Mouse (Mus musculus) forebrain, postnatal 0 days (tissue): Measurements from ENCODE around the gene Mllt6. TPM values are rescaled to one million over a fixed set of nuclear protein-coding genes. Genes with fewer than 3 reads are reported as not detected.

Experiments used
- ATAC-seq: fragments of 200-750 bp; cut with Nextera tagmentation; 2 replicates; pipeline ENCODE4 v1.8.0; 2017; ENCODE audit warnings: mild to moderate bottlenecking, moderate library complexity
- DNase-seq: peaks from one replicate; pipeline ENCODE4 v3.0.0-alpha.2; 2015
- H3K27ac ChIP-seq: fragments of 300-500 bp; sonication (generic); 2 replicates; pipeline ENCODE4 v1.5.1; 2014; ENCODE audit warnings: low read depth, mild to moderate bottlenecking, antibody characterized with exemption, low read length, moderate library complexity, mixed read lengths
- H3K27me3 ChIP-seq: fragments of 300-500 bp; sonication (generic); 2 replicates; pipeline ENCODE4 v1.6.1; 2014; ENCODE audit warnings: mild to moderate bottlenecking, low read length, mixed read lengths; ENCODE audit not compliant: insufficient read depth
- H3K36me3 ChIP-seq: fragments of 300-500 bp; sonication (generic); 2 replicates; pipeline ENCODE4 v1.6.1; 2014; ENCODE audit warnings: mild to moderate bottlenecking, moderate library complexity; ENCODE audit not compliant: insufficient read depth
- H3K4me1 ChIP-seq: fragments of 300-500 bp; sonication (generic); 2 replicates; pipeline ENCODE4 v1.6.1; 2014; ENCODE audit warnings: antibody characterized with exemption; ENCODE audit not compliant: insufficient read depth
- H3K4me2 ChIP-seq: fragments of 300-500 bp; sonication (generic); 2 replicates; pipeline ENCODE4 v1.6.1; 2014; ENCODE audit warnings: low read depth, mild to moderate bottlenecking, moderate library complexity
- H3K4me3 ChIP-seq: fragments of 300-500 bp; sonication (generic); 2 replicates; pipeline ENCODE4 v1.5.1; 2014; ENCODE audit warnings: low read depth, low read length, mixed read lengths
- H3K9ac ChIP-seq: fragments of 300-500 bp; sonication (generic); 2 replicates; pipeline ENCODE4 v1.6.1; 2014; ENCODE audit warnings: mild to moderate bottlenecking
- H3K9me3 ChIP-seq: fragments of 300-500 bp; sonication (generic); 2 replicates; pipeline ENCODE4 v1.6.1; 2016; ENCODE audit warnings: low read length
- CTCF ChIP-seq: sonication (generic); IDR thresholded peaks from 2 replicates; pipeline ENCODE4 v1.5.1; 2016; ENCODE audit warnings: antibody characterized with exemption, control low read depth, low read depth
- WGBS: fragments of 180-500 bp; shearing (Covaris S2); extraction: QIAGEN DNeasy Blood & Tissue Kit; methylation state at CpG from one replicate; pipeline ENCODE4 v1.1.7; 2014; 5-methylcytosine and 5-hydroxymethylcytosine counted together
- polyA plus RNA-seq: library from polyadenylated mRNA; unstranded; fragments of >200 nt; fragmentation: Nextera tagmentation; extraction: Ambion mirVana; gene quantifications from 2 replicates; pipeline ENCODE4 v1.2.1, GENCODE M21; 2015
- total RNA-seq: library from RNA; depleted of rRNA; stranded (reverse); fragments of >200 nt; gene quantifications from 2 replicates; pipeline ENCODE4 v1.2.3, GENCODE M21; 2014

Gene Mllt6
- total and polyA plus RNA-seq, 2 experiments from 2014 or later, result 1.7 to 48.1 TPM

DNA sequence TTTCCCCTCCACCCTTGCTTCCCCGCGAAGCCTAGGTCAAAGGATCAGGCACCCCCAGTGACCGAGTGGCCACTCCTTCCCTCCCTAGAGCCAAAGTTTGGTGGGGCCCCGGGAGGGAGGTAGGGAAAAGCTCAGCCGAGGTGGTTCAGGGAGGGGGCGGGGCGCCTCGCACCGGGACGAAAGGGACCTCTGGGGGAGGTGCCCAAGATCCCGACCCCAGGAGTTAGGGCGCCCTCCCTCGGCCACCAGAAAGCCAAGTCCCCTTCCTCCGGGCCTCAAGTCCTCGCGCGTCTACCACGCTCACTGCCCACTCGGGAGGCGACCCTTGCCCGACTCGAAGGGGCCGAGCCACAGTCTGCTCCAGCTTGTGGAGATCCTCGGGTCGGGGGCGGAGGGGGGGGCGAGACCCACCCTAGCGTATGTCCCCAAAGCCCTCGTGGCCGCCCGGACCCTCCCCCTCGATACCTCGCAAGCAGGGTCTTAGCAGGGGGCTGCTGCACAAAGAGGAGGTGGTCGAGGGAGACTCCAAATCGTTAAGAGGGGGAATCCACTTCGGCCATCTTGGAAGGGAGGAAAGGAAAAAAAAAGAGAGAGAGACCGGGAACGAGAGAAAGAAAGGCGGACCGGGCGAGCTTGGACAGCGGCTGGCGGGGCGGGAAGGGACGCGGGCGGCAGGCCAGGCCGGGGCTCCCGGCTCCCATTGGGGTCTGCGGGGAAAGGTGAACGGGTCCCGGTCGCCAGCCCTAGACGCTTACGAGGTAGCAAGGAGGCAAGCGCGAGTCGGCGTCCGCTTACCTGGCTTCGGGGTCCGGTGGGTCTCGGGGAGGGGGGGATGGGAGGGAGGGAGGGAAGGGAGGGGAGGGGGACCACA, 35.8 kb downstream of the Mllt6 start:
- peak; percentile 64 for TF ChIP-seq CTCF
- no peak for ATAC-seq
- Histone ChIP-seq H3K27ac (peak overlapping the region; percentile 95), H3K4me2 (peak overlapping the region; percentile 71), H3K27me3 (no peaks in the 10 kb centered on the region), H3K4me3 (peak overlapping the region; percentile 92), H3K4me1 (peaks cover 40% of the 10 kb centered on the region), H3K9ac (peak overlapping the region; percentile 98), H3K36me3 (no peaks in the 10 kb centered on the region), H3K9me3 (no peaks in the 10 kb centered on the region)
- DNase-seq, result peak; percentile 66
- WGBS, result 1% methylated on average over 57 of the region's 63 CpGs

DNA sequence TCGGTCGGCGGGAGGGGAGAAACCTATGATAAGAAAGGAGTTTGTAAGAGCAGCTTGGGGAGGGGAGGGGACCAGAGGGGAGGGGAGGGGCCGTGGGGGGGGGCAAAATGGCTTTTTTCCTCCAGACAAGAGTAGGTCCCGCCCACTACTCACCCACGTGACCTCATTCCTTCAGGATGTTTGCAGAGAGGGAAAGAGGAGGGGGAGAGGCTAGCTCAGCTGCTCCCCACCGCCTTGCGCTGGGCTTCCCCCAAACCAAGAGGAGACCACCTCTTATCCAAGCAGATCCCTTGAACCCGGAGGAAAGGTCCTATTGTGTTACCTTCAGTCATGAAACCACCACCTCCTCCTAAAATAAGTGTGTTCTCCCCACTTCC, 36.4 kb downstream of the Mllt6 start:
- Histone ChIP-seq H3K36me3 (no peaks in the 10 kb centered on the region), H3K4me2 (peak overlapping the region; percentile 71), H3K4me3 (peak overlapping the region; percentile 92), H3K27me3 (no peaks in the 10 kb centered on the region), H3K9me3 (no peaks in the 10 kb centered on the region), H3K4me1 (peaks cover 45% of the 10 kb centered on the region), H3K27ac (peak overlapping the region; percentile 95), H3K9ac (peak overlapping the region; percentile 98)
- 0% methylated on average over 5 of the region's 9 CpGs for WGBS
- TF ChIP-seq CTCF, result no peak
- DNase-seq (peak; percentile 94), ATAC-seq (peak; percentile 32)

- Histone ChIP-seq H3K4me2 (peak within 1 kb of the TSS; percentile 71), H3K36me3 (no peaks in the 10 kb centered on the region), H3K27me3 (no peaks in the 10 kb centered on the region), H3K4me3 (peak within 1 kb of the TSS; percentile 92), H3K9ac (peak within 1 kb of the TSS; percentile 98), H3K27ac (peak within 1 kb of the TSS; percentile 95), H3K9me3 (no peaks in the 10 kb centered on the region), H3K4me1 (peaks cover 41% of the 10 kb centered on the region)
- peak; percentile 9; the same call in 1 of the 2 replicates for TF ChIP-seq CTCF
- ATAC-seq (peak; percentile 6), DNase-seq (peak; percentile 85)
- 1% methylated on average over 85 of the region's 85 CpGs for WGBS
These were observed 37.0 kb downstream of the Mllt6 start, which contains the start of gene Pcgf2 for GRCm38 (mm10) chr11:97700003-97700745. Pcgf2 (minus strand) TSS chr11:97700497.

GRCm38 (mm10) chr11:97700746-97701580, 37.7 kb downstream of the Mllt6 start:
- WGBS, result 18% methylated on average over 30 of the region's 30 CpGs
- peaks cover 33% of the 10 kb centered on the region for H3K4me1 ChIP-seq
- H3K4me2 ChIP-seq, result peak overlapping the region; percentile 71
- DNase-seq (no peak), ATAC-seq (no peak)
- no peak for TF ChIP-seq CTCF
- H3K27ac ChIP-seq, result peak overlapping the region; percentile 95
- peaks cover 4% of the 10 kb centered on the region; the same call in 1 of the 2 replicates for H3K36me3 ChIP-seq
- H3K9ac ChIP-seq, result peak overlapping the region; percentile 98
- H3K4me3 ChIP-seq, result peak overlapping the region; percentile 92
- no peaks in the 10 kb centered on the region for H3K9me3 ChIP-seq
- H3K27me3 ChIP-seq, result no peaks in the 10 kb centered on the region

- Histone ChIP-seq H3K36me3 (peaks cover 12% of the 10 kb centered on the region; the same call in 1 of the 2 replicates), H3K27ac (peak overlapping the region; percentile 60), H3K4me3 (peak overlapping the region; percentile 92), H3K9me3 (no peaks in the 10 kb centered on the region), H3K27me3 (no peaks in the 10 kb centered on the region), H3K4me2 (peak overlapping the region; percentile 71), H3K4me1 (peaks cover 25% of the 10 kb centered on the region), H3K9ac (peak overlapping the region; percentile 38)
- DNase-seq (peak; percentile 27), ATAC-seq (no peak)
- 42% methylated on average over 15 of the region's 15 CpGs for WGBS
- no peak for TF ChIP-seq CTCF
These were observed 38.6 kb downstream of the Mllt6 start for GRCm38 (mm10) chr11:97701581-97702392.

DNA sequence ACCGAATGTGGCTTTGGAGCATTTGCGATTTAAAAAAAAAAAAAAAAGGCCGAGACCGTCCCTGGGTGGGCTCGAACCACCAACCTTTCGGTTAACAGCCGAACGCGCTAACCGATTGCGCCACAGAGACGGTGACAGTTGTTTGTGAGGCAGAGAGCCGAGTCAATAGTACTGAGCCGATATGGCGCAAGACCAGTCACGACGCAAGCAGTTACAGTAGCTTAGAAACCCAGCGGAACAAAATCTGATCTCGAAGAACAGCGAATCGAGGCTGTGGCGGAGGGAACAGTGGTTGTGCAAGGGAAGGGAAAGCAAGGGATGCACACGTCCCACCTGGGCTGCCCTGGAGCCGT, 39.2 kb downstream of the Mllt6 start:
- Histone ChIP-seq H3K36me3 (peaks cover 18% of the 10 kb centered on the region), H3K27ac (peak overlapping the region; percentile 92), H3K9me3 (no peaks in the 10 kb centered on the region), H3K4me3 (peak overlapping the region; percentile 83), H3K9ac (peak overlapping the region; percentile 78), H3K4me1 (peaks cover 19% of the 10 kb centered on the region), H3K4me2 (peak overlapping the region; percentile 71), H3K27me3 (no peaks in the 10 kb centered on the region)
- DNase-seq, result peak; percentile 96
- WGBS, result 1% methylated on average over 24 of the region's 24 CpGs
- no peak for TF ChIP-seq CTCF
- peak; percentile 17; the same call in 1 of the 2 replicates for ATAC-seq
